Mouse (Mus musculus): ENCODE results near the gene Impad1.

Impad1 gene

DNA sequence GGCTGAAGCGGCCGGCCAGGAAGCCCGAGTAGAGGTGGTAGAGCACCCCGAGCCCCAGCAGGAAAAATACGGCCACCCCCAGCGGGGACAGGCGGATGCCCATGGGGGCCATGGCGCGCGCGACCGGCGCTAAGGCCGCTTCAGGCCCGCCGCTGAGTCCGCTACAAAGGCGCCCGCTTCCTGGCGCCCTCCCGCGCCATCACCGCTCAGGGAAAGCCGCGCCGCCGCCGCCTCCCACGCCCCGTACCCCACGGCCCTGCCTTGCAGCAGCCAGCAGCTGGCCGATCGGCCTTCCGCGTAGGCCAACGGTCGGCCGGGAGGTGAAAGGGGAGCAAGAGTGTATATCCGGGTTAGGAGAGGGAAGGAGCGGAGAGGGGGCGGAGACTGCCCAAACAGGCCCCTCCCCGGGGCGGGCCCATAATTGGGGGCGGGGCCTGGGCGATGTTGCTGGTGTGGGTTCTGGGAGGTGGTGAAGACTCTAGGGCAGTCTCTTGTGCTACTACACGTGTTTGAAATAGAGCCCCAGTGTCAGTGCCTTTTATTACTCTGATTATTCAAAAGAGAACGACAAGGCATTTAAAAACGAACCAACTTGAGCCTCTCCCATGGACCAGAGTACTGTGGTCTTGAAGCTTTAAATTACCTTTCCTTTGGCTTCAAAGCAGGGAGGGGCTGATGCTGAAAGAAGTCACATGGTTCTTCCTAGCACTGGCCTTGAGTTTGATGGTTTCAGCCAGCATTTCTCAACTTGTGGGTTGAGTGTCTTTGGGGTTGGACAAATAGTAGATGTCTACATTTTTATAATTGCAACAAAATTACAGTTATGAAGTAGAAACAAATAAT, at the start of gene Impad1:
Gene Impad1, minus strand, starts transcription at position 364 of the 843 bp plus-strand sequence.
- DNase-seq (ENCODE audit: low spot score in 2 of 2): peak; percentile 81 to 84

DNA sequence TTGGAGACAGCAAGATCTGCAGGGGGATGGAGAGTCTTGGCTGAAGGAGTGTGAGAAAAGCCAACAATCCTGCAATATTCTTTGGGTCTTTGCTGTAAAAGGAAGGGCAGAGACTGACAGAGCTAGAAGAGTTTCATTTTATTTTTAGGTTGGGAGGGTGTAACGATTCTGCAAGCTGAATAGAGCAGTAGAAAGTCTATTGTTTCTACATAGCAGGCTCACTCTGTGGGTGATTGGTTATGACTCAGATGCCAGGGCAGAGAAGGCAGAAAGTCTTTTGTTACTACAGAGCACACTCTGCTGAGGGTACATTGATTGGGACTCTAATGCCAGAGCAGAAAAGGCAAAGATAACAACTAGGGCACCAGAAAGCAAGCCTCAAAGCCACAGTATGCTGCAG, 47.0 kb upstream of the Impad1 start:
- no peak for DNase-seq (ENCODE audit: low spot score in 2 of 2)

DNA sequence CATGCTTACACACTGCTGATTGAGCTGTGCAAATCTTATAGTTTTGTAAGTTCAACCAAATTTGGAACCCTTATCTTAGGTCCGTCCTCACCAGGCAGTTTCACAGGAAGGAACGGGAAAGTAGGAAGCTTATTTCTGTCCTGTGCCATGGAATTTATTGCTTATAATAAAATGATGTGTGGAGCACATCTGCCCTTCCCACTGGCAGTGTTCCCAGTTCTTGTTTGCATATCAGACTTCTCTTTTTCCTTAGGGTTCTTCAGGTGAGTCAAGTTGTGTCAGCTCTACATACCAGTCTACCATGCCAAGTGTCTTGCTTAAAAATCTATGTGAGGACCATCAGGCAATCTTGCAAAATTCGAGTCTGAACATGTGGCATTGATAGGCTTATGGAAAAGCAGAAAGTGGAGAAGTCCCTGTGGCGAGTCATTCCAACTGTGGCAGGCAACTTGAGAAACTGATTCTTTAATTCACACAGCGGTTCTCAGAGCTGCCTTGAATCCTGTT, 40.7 kb upstream of the Impad1 start:
- DNase-seq (ENCODE audit: low spot score in 2 of 2): no peak

DNA sequence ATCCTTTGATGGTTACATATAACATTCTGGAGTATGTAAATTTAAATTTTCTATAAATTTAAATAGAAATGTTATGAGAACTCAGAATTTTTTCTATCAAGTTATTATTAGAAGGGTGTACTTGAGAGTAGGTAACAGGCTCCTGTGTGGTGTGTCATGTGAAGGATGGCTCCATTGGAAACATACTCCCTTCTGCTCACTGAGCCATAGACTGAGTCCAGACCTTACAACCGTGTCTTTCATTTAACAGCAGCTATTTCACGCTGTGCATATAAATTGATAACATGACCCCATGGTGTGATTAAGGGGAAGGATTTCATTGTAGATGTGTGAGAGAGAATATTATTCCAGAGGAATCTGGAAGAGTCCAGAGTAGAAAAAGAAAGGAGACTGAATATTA, 35.0 kb upstream of the Impad1 start:
- no peak for DNase-seq (ENCODE audit: low spot score in 2 of 2)

DNA sequence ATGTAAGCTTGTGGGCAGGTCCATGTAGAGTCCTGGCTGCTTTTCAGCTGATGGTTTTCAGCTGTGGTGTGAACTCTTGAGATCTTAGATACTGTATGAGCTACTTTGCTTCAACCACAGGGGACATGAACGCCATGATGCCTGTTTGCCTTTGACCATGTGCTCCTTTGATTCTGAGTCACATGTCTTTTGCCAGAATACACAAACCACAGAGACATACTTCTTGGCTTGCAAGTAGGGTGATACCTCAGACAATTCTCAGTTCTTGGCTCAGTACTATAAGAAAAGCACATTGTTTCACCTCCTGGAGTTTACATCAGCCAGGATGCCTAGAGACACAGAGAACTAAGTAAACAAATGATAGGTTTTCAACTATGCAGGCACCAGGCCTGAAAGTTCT, 29.0 kb upstream of the Impad1 start:
- DNase-seq (ENCODE audit: low spot score in 2 of 2): no peak

DNA sequence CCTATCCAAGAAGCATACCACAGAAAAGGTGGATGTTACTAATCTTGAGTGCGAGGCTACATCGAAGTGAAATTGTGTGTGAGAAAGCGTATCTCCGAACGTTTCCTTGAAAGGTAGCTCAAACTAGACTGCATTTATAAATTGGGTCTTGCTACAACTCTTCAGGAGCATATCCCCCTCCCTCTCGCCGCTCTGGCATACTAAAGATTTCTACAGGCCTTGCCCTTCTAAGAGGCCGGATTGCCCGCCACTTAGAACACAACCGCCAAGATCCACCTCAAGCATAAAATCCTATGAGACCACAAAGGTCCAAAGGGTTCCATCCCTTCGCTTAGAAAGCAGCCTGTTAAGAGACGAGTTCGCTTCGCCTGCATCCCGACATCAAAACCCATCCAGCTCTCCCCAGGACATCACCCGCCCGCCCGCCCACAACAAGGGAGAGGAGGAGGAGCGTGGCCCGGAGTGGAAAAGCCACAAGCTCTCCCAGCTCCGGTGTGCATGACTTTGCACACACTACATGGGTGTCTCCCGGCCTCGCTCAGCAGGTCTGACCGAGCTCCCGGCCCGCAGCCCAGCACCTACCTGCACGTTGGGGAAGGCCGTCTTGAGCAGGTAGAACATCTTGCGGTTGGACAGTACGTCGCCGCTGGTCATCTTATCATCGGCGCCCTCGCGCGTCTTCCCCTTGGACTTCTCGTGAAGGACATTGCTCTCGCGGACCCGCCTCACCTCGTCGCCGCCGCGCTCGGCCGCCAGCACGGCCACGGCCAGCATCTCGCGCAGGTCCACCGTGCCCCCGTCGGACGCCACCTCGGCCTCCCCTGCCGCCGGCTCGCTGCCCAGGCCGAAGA, 789 bp downstream of the Impad1 start:
- DNase-seq (ENCODE audit: low spot score in 2 of 2): peak; percentile 19 to 29

DNA sequence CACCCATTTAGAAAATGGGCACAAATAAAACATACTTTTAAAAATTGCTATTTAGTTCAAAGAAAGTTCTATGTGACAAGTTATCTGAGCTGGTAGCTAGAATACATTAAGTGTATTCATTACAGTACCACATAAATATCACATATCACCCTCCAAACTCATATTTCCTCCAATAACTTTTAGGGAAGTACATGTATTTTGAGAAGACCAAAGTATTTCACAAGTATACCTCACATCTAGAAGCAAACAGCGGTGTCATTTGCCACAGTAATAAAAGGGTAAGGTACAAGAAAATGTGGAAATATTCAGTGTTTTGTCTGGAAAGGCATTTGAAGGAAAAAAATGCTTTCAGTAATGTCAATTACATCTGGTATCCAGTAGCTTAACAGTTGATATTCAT, 2.0 kb downstream of the Impad1 start:
- DNase-seq (ENCODE audit: low spot score in 2 of 2): no peak

DNA sequence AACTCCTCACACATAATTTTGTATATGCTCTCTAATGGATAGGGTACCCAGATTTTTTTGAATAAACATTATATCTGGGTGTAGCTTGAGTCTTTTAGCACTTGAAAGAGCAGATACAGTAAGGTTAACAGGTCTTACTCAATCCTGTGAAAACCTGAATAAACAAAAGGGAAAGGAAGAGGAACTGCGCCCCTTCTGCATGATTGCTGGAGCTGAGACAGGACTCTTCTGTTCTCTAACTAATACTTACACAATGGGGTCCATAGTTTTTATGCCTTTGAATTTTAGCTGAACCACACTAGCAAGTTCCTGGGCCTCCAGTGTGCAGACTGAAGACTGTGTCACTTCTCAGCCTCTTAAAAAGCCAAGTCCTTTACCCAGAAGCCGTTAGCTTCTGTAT, 8.0 kb downstream of the Impad1 start:
- no peak for DNase-seq (ENCODE audit: low spot score in 2 of 2)

DNA sequence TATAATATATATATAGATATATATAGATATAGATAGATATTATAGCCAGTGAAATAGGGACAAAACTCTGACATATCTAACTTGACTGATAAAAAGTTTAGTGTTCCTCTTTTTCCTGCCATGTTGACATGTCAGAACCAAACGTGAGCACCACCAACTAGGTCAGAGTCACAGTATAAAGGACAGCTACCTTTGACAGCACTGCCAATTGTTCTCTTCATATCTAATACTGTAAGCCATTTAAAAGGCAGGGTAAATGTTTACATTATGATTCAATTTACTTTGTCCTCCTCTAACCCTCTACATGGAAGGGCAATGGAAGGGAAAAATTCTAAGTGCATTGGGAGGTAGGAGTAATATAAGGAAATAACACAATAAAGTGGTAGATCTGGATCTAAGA, 8.8 kb downstream of the Impad1 start:
- no peak for DNase-seq (ENCODE audit: low spot score in 2 of 2)

DNA sequence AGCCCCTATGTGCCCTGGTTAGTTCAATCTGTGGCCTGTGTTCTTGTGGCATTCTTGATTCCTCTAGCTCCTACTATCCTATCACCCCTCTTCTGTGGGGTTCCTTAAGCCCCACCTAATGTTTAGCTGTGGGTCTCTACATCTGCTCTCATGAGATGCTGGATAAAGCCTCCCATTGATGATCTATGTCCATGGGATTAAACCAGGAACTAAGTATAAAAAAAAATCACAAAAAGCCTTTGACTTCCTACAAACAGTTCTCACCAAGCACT, 9.5 kb downstream of the Impad1 start:
- DNase-seq (ENCODE audit: low spot score in 2 of 2): no peak

DNA sequence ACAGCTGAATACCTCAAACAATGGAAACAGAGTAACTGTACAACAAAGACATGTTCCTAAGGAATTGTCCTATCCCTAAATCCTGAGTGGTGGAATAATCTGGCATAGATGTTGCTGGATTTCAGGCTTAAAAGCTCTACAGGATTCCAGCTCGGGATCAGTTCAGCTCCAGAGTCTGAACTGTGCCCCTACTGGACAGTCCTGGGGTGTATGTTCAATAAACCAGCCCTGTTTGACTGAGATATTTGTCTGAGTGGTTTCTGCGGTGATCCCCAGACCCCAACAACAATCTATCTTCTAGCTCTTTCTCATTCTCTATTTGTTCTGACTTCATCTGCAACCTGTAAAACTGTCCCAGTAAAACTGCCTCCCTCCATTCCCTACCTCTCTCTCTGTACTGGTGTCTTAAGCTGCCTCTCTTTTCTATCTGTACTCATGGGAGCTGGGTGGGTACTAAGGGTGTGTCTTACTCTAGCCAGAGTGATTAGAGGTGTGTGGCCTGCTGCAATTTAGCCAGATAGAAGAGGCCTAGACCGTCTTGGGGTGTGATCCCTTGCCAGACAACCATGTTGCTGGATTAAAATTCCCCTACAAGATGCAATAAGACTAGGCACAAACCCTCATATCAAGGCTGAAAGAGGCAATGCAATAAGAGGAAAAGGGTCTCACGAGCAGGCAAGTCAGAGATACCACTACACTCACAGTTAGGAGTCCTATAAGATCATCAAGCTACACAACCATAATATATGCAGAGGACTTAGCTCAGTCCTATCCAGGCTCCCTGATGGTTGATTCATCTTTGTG, 10.1 kb downstream of the Impad1 start:
- DNase-seq (ENCODE audit: low spot score in 2 of 2): no peak

DNA sequence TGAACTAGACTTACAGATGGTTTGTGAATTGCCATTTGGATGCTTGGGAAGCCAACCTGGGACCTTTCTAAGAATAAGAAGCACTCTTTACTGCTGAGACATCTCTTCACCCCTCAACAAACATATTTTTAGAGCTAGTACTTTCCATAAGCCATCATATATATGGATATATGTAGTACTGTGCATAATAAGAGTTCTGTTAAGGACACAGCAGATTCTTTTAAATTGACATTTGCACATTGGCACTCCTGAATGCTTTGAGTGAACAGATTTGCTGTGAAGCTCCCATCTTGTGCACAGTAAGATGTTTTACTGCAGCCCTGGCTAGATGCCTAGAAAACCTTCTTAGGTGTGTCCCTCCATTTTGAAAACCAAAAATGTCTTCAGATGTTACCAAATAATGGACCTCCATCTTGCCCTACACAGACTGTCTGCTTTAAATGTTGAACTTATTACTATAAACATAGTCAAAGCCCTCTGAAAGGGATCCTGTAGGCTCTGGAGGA, 13.8 kb downstream of the Impad1 start:
- no peak for DNase-seq (ENCODE audit: low spot score in 2 of 2)

DNA sequence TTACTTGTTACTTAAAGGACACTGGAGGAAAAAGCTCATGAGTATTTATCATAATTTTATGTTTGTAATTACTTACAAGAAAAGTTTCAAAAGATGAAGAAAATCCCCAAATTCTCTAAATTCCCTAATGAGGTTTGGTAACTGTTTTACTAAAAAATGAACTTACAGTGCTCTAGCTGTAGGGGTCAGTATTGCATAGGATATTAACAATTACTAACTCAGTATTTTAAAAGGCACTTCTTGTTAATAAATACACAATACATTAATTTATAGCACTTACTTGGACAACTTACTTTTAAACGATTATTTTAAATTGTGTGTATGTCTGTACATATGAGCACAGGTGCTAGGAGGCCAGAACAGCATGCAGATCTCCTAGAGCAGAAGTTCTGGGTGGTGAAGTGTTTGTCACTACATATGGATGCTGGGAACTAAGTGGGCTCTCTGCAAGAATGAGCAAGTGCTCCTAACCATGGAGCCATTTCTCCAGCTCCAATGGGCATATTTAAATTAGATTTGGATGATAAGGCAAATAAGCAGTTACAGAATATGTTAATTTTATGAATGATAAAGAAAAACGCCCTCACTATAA, 21.5 kb downstream of the Impad1 start:
- no peak for DNase-seq (ENCODE audit: low spot score in 2 of 2)

DNA sequence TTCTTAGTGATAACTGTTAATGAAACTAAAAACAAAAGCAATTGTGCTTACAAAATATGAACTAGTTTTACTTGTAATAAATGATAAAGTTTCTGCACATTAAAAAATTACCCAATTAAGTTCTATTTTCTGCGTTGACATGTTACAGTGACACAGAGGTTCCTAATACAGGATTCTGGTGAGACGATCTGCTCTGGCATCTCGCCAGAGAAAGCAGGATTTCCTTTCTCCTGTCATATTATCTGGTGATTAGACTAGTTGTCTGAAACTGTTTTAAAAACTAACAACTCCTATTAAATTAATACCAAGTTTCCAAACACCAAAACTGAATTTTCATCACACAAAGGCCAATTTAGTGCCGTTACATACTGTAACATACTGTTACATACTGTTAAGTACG, 27.3 kb downstream of the Impad1 start:
- DNase-seq (ENCODE audit: low spot score in 2 of 2): no peak

DNA sequence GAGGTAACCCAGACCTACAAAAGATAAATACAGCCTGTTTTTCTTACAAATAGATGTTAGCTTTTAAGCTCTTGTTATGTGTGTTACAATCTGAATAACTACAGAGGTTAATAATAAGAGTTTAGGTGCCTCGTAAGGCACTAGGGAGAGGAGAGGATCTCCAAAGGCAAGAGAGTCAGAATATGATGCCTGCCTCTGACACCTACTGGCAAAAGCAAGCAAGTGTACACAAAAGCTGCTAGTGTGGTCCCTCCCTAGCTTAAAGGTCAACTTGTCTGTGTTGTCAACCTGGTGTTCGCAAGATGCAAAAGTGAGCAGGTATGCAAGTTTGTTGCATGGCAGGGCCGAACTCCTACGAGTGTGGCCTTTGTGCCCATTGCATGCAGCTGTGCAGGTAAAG, 34.8 kb downstream of the Impad1 start:
- DNase-seq (ENCODE audit: low spot score in 2 of 2): no peak

DNA sequence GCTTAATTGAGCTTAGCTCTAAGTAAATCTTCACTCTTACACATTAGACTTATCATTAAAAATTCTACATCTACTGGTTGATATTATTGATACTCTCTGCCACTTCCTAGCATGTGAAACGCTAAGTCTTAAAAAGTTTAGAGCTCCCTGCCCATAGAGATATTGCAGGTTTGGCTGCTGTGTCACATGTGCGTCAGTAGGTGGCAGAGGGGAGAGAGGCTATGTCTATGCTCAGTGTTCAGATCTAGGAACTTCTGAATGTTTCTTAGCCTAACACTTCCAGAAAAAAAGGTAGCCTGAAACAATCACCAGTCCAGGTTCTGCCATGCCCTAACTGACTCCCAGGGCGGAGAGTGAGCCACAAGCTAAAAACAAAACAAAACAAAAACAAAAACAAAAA, 63.7 kb downstream of the Impad1 start:
- DNase-seq (ENCODE audit: low spot score in 2 of 2): no peak

DNA sequence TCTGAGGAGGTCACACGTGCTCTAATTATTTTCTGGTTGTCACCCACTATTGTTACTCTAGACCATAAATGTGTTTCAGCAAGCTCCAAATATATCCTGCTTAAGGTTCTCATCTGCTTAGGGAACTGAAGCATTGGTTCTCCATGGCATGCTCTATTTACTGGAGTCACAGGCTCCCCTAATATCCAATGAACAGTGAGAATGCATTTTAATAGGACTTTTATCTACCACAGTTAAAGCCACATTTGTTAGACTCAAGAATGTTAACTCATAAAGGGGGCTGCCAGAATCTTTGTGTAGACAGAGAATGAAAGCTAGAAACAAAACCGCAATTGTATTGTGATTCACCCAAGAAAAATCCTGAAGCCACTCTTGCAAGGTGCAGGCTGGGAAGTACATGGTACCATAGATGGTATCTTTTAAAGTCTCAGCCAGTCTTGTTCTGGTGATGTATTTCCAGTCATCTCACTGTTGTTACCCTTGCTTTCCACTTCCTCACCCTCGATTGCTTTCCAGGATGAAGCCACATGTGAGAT, 66.8 kb downstream of the Impad1 start:
- DNase-seq (ENCODE audit: low spot score in 2 of 2): no peak

DNA sequence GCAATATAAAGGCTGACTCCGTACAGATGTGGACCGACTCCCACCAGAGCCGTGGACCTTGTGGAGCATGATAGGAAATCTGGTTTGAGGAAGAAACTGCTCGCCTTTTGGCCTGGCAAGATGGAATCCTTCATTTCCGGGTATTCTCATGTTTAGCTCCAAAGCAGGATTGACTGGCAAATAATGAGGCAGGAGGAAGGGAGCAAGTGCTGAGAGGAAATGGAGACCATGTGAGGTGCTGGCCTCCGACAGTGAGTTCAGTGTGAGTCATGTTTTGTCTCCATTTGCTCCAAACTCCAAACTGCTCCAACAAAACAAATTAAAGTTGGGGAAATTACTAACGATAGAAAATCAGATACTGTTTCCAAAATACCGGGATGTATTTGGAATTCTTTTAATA, 69.3 kb downstream of the Impad1 start:
- no peak for DNase-seq (ENCODE audit: low spot score in 2 of 2)

DNA sequence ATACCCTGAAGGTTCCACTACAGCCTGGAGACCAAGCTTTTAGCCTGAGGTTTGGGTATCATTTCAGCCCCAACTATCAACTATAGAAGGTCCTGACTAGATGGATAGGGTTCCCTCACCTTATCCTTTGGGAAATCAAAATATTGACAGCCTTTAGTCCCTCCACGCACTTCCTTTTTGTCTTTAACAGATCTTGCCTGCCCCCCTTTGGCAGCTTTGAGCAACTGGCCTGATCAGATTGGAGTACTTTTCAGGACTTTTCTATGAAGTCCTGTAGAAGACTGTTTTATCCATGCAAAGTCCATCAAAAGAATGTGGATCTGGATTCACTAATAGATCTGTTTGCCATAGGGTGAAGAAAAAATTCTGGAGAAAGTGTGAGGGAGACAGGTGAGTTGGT, 71.1 kb downstream of the Impad1 start:
- no peak for DNase-seq (ENCODE audit: low spot score in 2 of 2)

DNA sequence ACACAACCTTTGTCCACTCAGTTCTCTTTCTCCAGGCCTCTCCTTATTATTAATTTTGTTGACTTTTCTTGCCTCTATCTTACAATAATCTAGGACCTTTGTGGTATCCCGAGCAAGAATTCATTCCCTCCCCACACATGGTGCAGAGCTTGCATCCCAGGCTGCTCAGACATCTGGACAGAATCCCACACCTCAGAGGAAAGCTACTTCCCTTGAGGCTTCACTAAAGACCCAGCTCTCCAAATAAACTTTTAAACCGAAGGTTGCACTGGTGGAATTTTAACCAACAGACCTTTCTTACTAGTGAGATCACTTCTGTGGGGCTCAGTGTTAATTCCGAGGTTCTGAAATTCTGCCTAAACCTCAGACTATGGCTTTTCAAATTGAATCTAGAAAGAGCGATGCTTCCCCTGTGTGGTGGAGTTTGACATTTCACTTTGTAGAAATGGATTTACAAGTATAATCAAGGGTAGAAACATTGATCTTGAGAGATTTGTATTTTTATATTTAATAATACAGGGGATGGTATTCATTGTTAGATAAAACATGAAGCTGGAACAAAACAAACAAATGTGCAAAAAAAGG, 75.3 kb downstream of the Impad1 start:
- peak in 1 of 2 experiments; percentile 25 for DNase-seq (ENCODE audit: low spot score in 2 of 2)

Data from frontal cortex, postnatal 14 days (tissue).